Mouse (Mus musculus) heart, postnatal 14 days (tissue): Measurements from ENCODE around the gene Vps52. TPM values are rescaled to one million over a fixed set of nuclear protein-coding genes. Genes with fewer than 3 reads are reported as not detected.
A peak's percentile ranks its signal among the peaks of the same experiment; 100 is the strongest.
"Not testable (repeated sequence)": the region's sequence is repeated elsewhere in the genome, so short reads cannot be mapped to it uniquely, and the experiment has no call there.

Experiments
- DNase-seq, 2 experiments: peaks; one replicate each; pipeline ENCODE4 v3.0.0; 2021 to 2022
- intact Hi-C: fragments of 180-260 bp; cut with DNase I; formaldehyde crosslinking; loops from one replicate; pipeline ENCODE4 v1.15.1; 2025
- total RNA-seq, 2 experiments: library from RNA; stranded (reverse); gene quantifications; 2 replicates each; pipeline ENCODE4 v1.2.3; 2021

The Vps52 gene
- total RNA-seq, 2 experiments from 2014 or later = 35.0 to 37.8 TPM

DNA sequence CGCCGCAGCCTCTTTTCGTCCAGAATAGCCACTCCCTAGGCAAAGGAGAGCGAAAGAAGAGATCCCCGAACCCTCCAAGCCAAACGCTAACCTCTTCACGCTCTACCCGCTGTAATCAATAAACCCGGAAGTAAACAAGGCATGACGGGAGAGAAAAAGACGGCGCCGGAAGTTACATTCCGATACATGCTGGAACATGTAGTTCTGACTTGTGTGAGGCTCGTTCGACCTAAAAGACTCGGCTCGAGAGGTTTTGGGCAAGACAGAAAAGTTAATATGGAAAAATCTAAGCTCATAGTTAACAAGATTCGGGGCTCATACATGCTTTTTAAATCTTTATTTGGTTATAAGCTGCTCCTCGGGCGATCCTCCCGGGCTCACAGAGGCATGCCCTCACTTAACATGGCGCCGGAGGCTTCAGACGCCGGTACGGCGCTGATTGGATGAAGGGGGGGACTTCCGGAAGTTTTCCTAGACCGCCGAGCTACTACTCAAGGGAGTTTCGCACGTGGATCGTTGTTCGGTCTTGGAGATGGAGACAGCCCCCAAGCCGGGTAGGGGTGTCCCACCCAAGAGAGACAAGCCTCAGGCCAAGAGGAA is 15.3 kb upstream of the Vps52 start, which contains the start of the genes Pfdn6 and Wdr46:
Gene Pfdn6 (minus strand): TSS at position 138 of the 600 bp plus-strand sequence.
Gene Wdr46 (plus strand): TSS at position 455 of the 600 bp plus-strand sequence.
- DNase-seq = peak; percentile 86 to 92
- intact Hi-C loops = no loop called here

- DNase-seq = no peak
- intact Hi-C loops = no loop called here
These were observed 14.6 kb upstream of the Vps52 start for GRCm38 (mm10) chr17:33940981-33941380.

DNA sequence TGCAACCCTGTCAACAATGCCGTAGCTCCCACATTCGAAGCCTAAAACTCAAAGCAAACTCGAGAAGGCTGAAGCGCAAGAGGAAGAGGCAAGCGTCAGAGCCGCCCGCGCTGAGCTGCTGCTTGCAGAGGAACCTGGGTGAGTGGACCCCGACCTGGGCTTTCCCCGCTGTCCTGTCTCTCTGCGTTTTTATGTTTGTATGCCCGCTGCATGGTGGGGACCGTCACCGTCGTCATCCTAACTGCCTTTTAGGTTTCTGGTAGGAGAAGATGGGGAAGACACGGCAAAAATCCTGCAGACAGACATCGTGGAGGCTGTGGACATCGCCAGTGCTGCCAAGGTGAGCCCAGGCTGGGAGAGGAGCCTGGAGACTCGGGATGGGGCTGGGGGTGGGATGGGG is 14.2 kb upstream of the Vps52 start:
- no peak for DNase-seq
- intact Hi-C loops = no loop called here

DNA sequence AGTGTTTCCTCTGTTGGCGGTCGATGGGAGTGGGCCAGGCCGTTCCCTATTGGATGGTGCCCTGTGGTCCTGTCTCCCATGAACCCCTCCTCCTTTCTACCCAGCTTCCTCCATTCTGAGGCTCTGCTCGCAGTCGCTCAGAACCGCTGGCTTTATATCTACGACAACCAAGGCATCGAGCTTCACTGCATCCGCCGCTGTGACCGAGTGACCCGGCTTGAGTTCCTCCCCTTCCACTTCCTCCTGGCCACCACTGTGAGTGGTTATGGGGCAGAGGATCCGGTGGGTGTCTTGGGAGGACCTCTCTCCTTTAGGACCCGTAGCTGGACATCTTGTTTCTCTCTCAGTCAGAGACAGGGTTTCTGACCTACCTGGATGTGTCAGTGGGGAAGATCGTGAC is 12.2 kb upstream of the Vps52 start:
- DNase-seq = no peak
- intact Hi-C loops = no loop called here

- intact Hi-C loops = no loop called here
- DNase-seq = no peak
These were observed 8.1 kb upstream of the Vps52 start for GRCm38 (mm10) chr17:33947430-33948089.

GRCm38 (mm10) chr17:33948090-33948904 is 7.3 kb upstream of the Vps52 start:
- intact Hi-C loops = no loop called here
- no peak for DNase-seq

DNA sequence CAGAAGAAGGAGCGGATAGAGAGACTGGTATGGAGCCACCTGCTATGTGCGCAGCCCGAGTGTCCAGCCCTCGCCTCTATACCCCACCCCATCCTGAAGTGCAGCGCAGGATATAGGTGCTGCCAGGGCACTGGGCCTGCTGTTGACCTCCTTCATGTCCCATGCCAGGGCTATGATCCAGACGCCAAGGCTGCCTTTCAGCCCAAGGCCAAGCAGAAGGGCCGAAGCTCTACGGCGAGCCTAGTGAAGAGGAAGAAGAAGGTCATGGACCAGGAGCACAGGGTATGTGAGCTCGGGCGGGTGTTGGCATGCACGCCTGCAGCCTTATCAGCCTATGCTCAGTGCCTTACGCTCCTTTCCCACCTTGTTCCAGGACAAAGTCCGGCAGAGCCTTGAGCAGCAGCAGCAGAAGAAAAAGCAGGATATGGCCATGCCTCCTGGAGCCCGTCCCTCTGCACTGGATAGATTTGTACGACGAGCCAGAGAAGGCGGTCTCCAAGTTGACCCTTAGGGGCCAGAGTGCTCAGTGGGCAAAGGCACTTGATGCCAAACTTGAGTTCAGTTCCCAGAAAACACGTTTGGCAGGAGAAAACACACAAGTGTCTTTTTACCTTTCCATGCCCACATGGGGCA is 6.6 kb upstream of the Vps52 start:
- no peak for DNase-seq
- intact Hi-C loops = no loop called here

- intact Hi-C loops = no loop called here
- DNase-seq = no peak
These were observed 5.4 kb upstream of the Vps52 start for GRCm38 (mm10) chr17:33950131-33950625.

DNA sequence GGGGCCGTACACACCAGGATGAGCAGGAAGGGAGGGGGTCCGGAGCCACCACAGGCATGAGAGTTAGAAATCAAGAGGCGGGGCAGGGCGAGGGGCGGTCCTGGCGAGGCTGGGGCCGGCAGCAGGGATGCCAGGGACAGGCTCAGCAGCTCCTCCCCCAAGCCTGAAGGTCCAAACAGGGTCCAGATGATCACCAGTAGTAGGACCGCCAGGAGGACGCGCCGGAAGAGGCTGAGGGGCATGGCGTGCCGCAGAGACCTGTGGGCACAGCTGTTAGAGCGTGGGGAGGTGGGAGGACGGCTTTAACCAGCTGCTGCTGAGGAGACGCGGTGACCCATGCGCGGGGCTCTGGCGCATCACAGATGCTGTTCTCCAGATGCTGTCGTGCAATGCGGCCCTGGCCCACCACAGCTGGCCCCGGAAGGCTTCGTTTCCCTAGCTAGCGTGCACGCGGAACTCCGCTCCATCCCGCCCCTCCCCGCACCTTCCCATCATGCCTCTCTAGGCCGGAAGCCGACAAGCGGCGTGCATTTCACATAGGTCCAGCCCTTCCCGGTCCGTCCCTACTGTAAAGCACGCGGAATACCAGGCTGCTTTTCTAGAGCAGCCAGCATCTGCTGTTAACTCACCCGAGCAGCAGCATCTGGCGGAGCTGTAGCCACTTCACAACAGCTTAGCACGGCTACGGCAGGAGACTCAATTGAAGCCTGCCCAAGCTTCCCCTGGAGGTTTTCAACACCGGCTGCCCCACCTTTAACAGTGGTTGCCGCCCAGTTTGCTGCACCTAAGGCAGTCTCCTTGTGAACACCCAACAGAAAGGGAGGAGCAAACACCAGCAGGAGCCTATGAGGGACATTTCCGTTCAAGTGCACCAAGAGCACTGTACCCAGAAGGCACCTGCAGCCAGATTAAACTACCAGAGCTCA is 4.3 kb upstream of the Vps52 start, which contains the start of gene B3galt4:
Gene B3galt4 (minus strand): TSS at position 468 of the 926 bp plus-strand sequence.
- intact Hi-C loops = no loop called here
- DNase-seq = peak; percentile 72 to 78

GRCm38 (mm10) chr17:33952015-33952414 is 3.6 kb upstream of the Vps52 start:
- DNase-seq, intact Hi-C loops: not testable (repeated sequence)

- no peak for DNase-seq
- intact Hi-C loops = no loop called here
These were observed 2.7 kb upstream of the Vps52 start for GRCm38 (mm10) chr17:33952879-33953278.

DNA sequence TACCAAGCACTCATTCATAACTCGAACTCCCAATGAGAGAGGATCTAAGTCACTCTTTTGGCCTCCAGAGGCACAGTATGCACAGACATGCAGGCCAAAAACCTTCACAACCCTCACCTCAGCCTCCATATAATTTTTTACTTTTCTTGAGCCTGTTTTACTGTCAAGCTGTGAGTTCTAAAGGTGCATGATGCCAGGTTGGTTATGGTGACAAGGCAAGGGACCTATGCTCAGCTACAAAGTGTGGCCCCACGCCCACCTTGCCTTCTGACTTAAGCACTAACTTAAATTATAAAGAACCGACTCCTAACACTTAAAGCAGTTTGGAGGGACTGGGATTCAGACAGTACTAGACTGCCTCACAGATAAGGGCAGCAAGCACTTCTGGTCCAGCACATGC is 2.3 kb upstream of the Vps52 start:
- no peak for DNase-seq
- intact Hi-C loops = no loop called here

- intact Hi-C loops = no loop called here
- no peak for DNase-seq
These were observed 1.5 kb upstream of the Vps52 start for GRCm38 (mm10) chr17:33953961-33954565.

- DNase-seq = peak in 1 of 2 experiments; percentile 60
- intact Hi-C loops = loop anchor here (5.0 kb wide), 1 partner anchor 67 kb away; the partner anchor contains the start of gene Ring1
These were observed 712 bp upstream of the Vps52 start for GRCm38 (mm10) chr17:33954646-33955554.

GRCm38 (mm10) chr17:33956336-33956735 is 724 bp downstream of the Vps52 start:
- DNase-seq = no peak
- intact Hi-C loops = loop anchor here (5.0 kb wide), 1 partner anchor 66 kb away; the partner anchor contains the start of gene Ring1

DNA sequence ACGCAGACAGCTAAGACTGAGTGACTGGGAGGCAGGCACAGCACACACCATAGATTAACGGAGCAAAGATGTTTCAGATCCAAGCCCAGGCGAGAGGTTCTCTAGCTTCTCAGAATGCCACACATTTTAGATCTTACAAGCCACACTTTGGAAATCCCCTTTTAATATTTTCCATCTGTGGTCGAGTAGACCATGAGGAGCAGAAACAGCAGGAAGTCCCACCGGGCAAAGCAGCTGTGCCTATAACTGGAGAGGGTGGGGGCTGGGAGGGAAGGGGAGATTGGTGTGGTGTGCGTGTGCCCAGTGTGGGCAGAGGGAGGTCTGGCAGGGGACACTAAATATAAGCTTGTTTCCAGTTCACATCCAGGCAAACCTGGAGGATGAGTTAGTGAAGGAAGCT is 1.9 kb downstream of the Vps52 start:
- DNase-seq = no peak
- intact Hi-C loops = loop anchor here (5.0 kb wide), 1 partner anchor 65 kb away; the partner anchor contains the start of gene Ring1

- intact Hi-C loops = loop anchor here (5.0 kb wide), 1 partner anchor 64 kb away; the partner anchor contains the start of gene Ring1
- DNase-seq = no peak
These were observed 2.8 kb downstream of the Vps52 start for GRCm38 (mm10) chr17:33958451-33958850.

GRCm38 (mm10) chr17:33959135-33959534 is 3.5 kb downstream of the Vps52 start:
- DNase-seq = no peak
- intact Hi-C loops = loop anchor here (5.0 kb wide), 1 partner anchor 63 kb away; the partner anchor contains the start of gene Ring1
